Mouse (Mus musculus) liver, embryonic 11.5 days (tissue): ENCODE results near the gene Chchd2. TPM values are rescaled to one million over a fixed set of nuclear protein-coding genes. Genes with fewer than 3 reads are reported as not detected.
"Not testable (repeated sequence)": the region's sequence is repeated elsewhere in the genome, so short reads cannot be mapped to it uniquely, and the experiment has no call there.

Source experiments
- ATAC-seq: fragments of 200-750 bp; cut with Nextera tagmentation; replicated peaks from 2 replicates; pipeline ENCODE4 v1.8.0; 2017; ENCODE audit warnings: moderate number of reproducible peaks, mild to moderate bottlenecking, moderate TSS enrichment, moderate library complexity; ENCODE audit not compliant: low FRiP score
- DNase-seq: peaks from one replicate; pipeline ENCODE4 v3.0.0-alpha.2; 2017; ENCODE audit warnings: low spot score
- H3K27ac ChIP-seq: fragments of 300-500 bp; sonication (generic); 2 replicates; pipeline ENCODE4 v1.5.1; 2014; ENCODE audit warnings: mild to moderate bottlenecking, low read depth, low read length, control low read depth
- H3K27me3 ChIP-seq: fragments of 300-500 bp; sonication (generic); replicated peaks from 2 replicates; pipeline ENCODE4 v1.6.1; 2014; ENCODE audit warnings: low read length, mixed read lengths; ENCODE audit not compliant: control insufficient read depth, insufficient read depth
- H3K36me3 ChIP-seq: fragments of 300-500 bp; sonication (generic); 2 replicates; pipeline ENCODE4 v1.6.1; 2014; ENCODE audit warnings: mild to moderate bottlenecking, low read length, moderate library complexity, mixed read lengths; ENCODE audit not compliant: control insufficient read depth, insufficient read depth
- H3K4me1 ChIP-seq: fragments of 300-500 bp; sonication (generic); replicated peaks from 2 replicates; pipeline ENCODE4 v1.6.1; 2014; ENCODE audit warnings: low read length, mixed read lengths; ENCODE audit not compliant: control insufficient read depth, insufficient read depth
- H3K4me2 ChIP-seq: fragments of 300-500 bp; sonication (generic); 2 replicates; pipeline ENCODE4 v1.6.1; 2014; ENCODE audit warnings: mild to moderate bottlenecking, control low read depth, moderate library complexity
- H3K4me3 ChIP-seq: fragments of 300-500 bp; sonication (generic); 2 replicates; pipeline ENCODE4 v1.5.1; 2014; ENCODE audit warnings: low read depth, low read length, control low read depth
- H3K9ac ChIP-seq: fragments of 300-500 bp; sonication (generic); 2 replicates; pipeline ENCODE4 v1.6.1; 2014; ENCODE audit warnings: low read depth, low read length, control low read depth
- H3K9me3 ChIP-seq: fragments of 300-500 bp; sonication (generic); 2 replicates; pipeline ENCODE4 v1.6.1; 2016; ENCODE audit warnings: low read length, inconsistent platforms, mixed read lengths; ENCODE audit not compliant: control insufficient read depth
- WGBS: fragments of 180-500 bp; shearing (Covaris S2); extraction: QIAGEN DNeasy Blood & Tissue Kit; methylation state at CpG from one replicate; pipeline ENCODE4 v1.1.7; 2014; 5-methylcytosine and 5-hydroxymethylcytosine counted together
- polyA plus RNA-seq: library from polyadenylated mRNA; unstranded; fragments of >200 nt; fragmentation: Nextera tagmentation; extraction: Ambion mirVana; gene quantifications from 2 replicates; pipeline ENCODE4 v1.2.1, GENCODE M21; 2014

Chchd2 gene
- polyA plus RNA-seq, 1 experiment from 2014 or later: 1,008 TPM

DNA sequence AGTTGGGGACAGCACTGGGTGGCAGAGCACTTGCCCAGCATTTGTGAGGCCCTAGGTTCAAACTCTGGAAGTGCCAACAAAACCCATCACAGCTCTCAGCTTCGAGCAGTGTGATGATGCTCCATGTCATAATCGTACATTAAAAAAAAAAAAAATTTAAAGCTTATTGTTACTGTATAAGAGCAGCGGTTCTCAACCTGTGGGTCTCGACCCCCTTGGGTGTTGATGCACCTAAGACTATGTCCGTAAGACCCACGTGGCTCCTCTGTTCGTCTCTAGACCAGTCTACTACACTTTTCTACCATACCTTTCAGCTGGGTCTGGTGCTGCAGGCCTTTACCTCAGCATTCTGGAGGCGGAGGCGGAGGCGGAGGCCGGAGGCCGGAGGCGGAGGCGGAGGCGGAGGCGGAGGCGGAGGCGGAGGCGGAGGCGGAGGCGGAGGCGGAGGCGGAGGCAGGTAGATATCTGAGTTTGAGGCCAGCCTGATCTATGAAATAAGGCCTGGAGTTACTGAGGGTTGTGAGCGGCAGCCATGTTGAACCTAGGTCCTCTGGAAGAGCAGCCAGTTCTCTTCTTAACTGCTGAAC lies 30.9 kb upstream of the Chchd2 start:
- Histone ChIP-seq H3K9me3 (no peaks in the 10 kb centered on the region), H3K9ac (no peak overlapping the region), H3K4me3 (no peak overlapping the region), H3K4me1 (peaks cover 3% of the 10 kb centered on the region; the same call in 1 of the 2 replicates), H3K27me3 (no peaks in the 10 kb centered on the region), H3K27ac (no peak overlapping the region), H3K4me2 (no peak overlapping the region), H3K36me3 (no peaks in the 10 kb centered on the region)
- no peak for DNase-seq
- peak; percentile 58 for ATAC-seq
- 81% methylated on average over 24 of the region's 24 CpGs for WGBS

- not testable (repeated sequence) for H3K9me3 ChIP-seq, H3K27ac ChIP-seq, DNase-seq, H3K4me1 ChIP-seq, H3K36me3 ChIP-seq, H3K4me3 ChIP-seq, H3K9ac ChIP-seq, H3K27me3 ChIP-seq, H3K4me2 ChIP-seq, ATAC-seq
- WGBS: 77% methylated on average over 11 of the region's 11 CpGs
These were observed 28.2 kb upstream of the Chchd2 start for GRCm38 (mm10) chr5:129915491-129915890.

GRCm38 (mm10) chr5:129914024-129914423 lies 26.8 kb upstream of the Chchd2 start:
- H3K27me3 ChIP-seq: no peaks in the 10 kb centered on the region
- 26% methylated on average over 2 of the region's 2 CpGs for WGBS
- no peaks in the 10 kb centered on the region for H3K9me3 ChIP-seq
- H3K4me3 ChIP-seq: no peak overlapping the region
- DNase-seq: no peak
- H3K4me2 ChIP-seq: no peak overlapping the region
- peaks cover 3% of the 10 kb centered on the region for H3K4me1 ChIP-seq
- no peak overlapping the region for H3K9ac ChIP-seq
- H3K36me3 ChIP-seq: no peaks in the 10 kb centered on the region
- no peak overlapping the region for H3K27ac ChIP-seq
- peak; percentile 32; the same call in 1 of the 2 replicates for ATAC-seq

GRCm38 (mm10) chr5:129909591-129909990 lies 22.3 kb upstream of the Chchd2 start:
- WGBS: 73% methylated on average over 7 of the region's 7 CpGs
- H3K4me3 ChIP-seq: no peak overlapping the region; the same call in 1 of the 2 replicates
- no peak for ATAC-seq

GRCm38 (mm10) chr5:129909147-129909546 lies 21.9 kb upstream of the Chchd2 start:
- H3K4me3 ChIP-seq: peak overlapping the region; percentile 58
- no peak overlapping the region for H3K27ac ChIP-seq
- DNase-seq: no peak
- peaks cover 6% of the 10 kb centered on the region for H3K4me1 ChIP-seq
- no peaks in the 10 kb centered on the region for H3K36me3 ChIP-seq
- H3K4me2 ChIP-seq: peak overlapping the region; percentile 82
- H3K9me3 ChIP-seq: no peaks in the 10 kb centered on the region
- no peaks in the 10 kb centered on the region for H3K27me3 ChIP-seq
- H3K9ac ChIP-seq: peak overlapping the region; percentile 66
- WGBS: 74% methylated on average over 9 of the region's 9 CpGs
- ATAC-seq: no peak

More at GRCm38 (mm10) chr5:129909591-129909990, 22.3 kb upstream of the Chchd2 start:
- Histone ChIP-seq H3K27me3 (no peaks in the 10 kb centered on the region), H3K4me1 (peaks cover 6% of the 10 kb centered on the region), H3K9ac (no peak overlapping the region), H3K27ac (no peak overlapping the region), H3K36me3 (no peaks in the 10 kb centered on the region), H3K9me3 (no peaks in the 10 kb centered on the region), H3K4me2 (no peak overlapping the region; the same call in 1 of the 2 replicates)
- DNase-seq: no peak

- DNase-seq (peak; percentile 90), ATAC-seq (peak; percentile 94)
- Histone ChIP-seq H3K4me2 (peak within 1 kb of the TSS; percentile 82), H3K4me3 (peak within 1 kb of the TSS; percentile 58), H3K36me3 (no peaks in the 10 kb centered on the region), H3K4me1 (peaks cover 6% of the 10 kb centered on the region), H3K27me3 (no peaks in the 10 kb centered on the region), H3K9ac (peak within 1 kb of the TSS; percentile 66), H3K9me3 (no peaks in the 10 kb centered on the region), H3K27ac (0 out of 2 replicates have a peak within 1 kb of the TSS, but pooled peaks have one; percentile 1)
- under 1% methylated on average over 63 of the region's 63 CpGs for WGBS
These were observed 21.1 kb upstream of the Chchd2 start, which contains the start of gene Nupr1l for GRCm38 (mm10) chr5:129908242-129908965. Gene Nupr1l (plus strand): TSS chr5:129908540.

DNA sequence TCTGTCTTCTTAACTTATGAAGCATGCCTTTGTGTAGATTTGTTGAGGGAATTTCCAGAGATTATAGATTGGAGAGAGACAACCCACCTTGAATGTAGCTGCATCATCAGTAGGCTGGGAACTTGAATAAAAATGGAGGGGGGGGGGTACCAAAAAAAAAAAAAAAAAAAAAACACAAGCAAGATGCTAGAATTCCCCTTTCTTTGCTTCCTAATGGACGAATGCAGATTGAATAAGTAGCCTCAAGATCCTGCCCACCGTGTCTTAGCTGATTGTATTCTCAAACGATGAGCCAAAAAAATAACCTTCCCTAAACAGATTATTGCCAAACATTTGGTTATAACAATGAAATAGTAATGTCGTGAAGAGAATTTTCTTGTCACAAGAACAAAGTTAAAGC lies 20.5 kb upstream of the Chchd2 start:
- Histone ChIP-seq H3K4me3 (peak overlapping the region; percentile 58), H3K27me3 (no peaks in the 10 kb centered on the region), H3K4me1 (peaks cover 6% of the 10 kb centered on the region), H3K9ac (no peak overlapping the region), H3K9me3 (no peaks in the 10 kb centered on the region), H3K4me2 (peak overlapping the region; percentile 82), H3K36me3 (no peaks in the 10 kb centered on the region), H3K27ac (no peak overlapping the region)
- ATAC-seq (no peak), DNase-seq (no peak)
- 25% methylated on average over 4 of the region's 4 CpGs for WGBS

DNA sequence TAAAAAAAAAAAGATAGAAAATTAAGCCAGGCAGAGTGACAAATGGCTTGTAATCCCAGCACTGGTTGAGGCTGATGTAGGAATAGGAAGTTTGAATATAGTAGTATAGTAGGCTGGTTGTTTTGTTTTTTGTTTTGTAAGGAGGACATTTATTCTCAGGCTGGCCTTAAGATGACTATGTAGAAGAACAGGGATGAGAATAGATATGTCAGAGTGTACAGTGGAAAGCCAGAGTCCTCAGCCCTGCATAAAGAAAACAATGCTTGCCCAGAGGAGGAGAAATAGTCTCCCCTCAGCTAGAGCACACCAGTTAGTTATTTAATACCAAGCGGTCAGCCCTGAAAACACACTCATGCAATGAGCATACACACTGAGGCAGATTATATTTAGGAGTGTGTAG lies 11.2 kb upstream of the Chchd2 start, which contains the start of gene Phkg1:
Phkg1 (minus strand) TSS at position 101 of the 400 bp plus-strand sequence.
- H3K27me3 ChIP-seq: no peaks in the 10 kb centered on the region
- 89% methylated on average over 1 of the region's 1 CpGs for WGBS

More for the DNA sequence above, 11.2 kb upstream of the Chchd2 start, which contains the start of gene Phkg1:
- Histone ChIP-seq H3K9ac (no peak within 1 kb of the TSS), H3K36me3 (no peaks in the 10 kb centered on the region), H3K27ac (no peak within 1 kb of the TSS), H3K4me2 (no peak within 1 kb of the TSS), H3K4me3 (no peak within 1 kb of the TSS), H3K4me1 (peaks cover 7% of the 10 kb centered on the region; the same call in 1 of the 2 replicates), H3K9me3 (no peaks in the 10 kb centered on the region)
- DNase-seq (no peak), ATAC-seq (no peak)
